Mouse (Mus musculus): ENCODE results near the gene Tmie. TPM values are rescaled to one million over a fixed set of nuclear protein-coding genes. Genes with fewer than 3 reads are reported as not detected.

Gene Tmie
- total and polyA plus RNA-seq, 2 experiments from 2014 or later, result 4.0 to 5.3 TPM

DNA sequence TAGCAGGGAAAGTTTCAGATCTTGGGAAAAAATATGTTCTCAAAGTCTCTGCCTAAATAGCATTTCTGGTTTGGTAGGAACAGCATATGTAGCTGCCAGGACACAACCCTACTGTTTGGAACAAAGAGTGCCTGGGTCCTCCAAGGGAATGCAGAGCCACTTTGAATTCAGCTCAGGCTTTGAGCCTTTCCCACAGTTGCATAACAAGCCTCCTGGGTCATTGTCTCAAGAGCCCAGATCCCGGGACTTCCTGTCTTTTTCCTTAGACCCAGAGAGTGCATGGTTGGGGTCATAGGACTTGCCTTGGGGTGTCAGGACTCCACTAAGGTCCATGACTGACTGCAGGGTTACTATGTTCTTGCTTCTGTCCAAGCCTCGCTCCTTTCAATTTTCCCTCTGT is 43.8 kb downstream of the Tmie start:
- no peak overlapping the region for H3K27ac ChIP-seq (ENCODE audit: low read depth, low read length)
- DNase-seq, result no peak
- peak; percentile 56; the same call in 1 of the 2 replicates for ATAC-seq

DNA sequence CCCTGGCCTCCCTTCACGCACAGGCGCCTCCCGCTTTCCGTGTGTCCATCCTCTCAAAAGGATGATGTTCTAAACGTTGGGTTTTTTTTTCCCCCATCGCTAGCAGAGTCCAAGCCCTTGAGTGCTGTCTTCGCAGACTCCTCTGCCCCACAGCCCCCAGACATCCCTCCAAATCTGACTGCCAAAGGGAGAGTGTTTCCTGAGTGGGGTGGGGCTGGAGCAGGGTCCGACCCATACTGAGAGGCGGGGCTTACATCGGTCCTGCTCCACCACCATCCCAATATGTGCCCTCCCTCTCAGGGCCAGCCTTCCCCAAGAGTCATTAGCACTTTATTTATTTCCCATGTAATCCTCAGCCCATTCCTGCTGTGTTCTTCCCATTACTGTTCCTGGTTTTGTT is 45.0 kb downstream of the Tmie start:
- Histone ChIP-seq H3K27ac (ENCODE audit: low read depth, low read length) (no peak overlapping the region), H3K4me1 (ENCODE audit: insufficient read depth) (no peaks in the 10 kb centered on the region), H3K9ac (no peak overlapping the region), H3K4me3 (ENCODE audit: low read depth, low read length) (no peak overlapping the region), H3K4me2 (ENCODE audit: low read depth) (no peak overlapping the region), H3K9me3 (ENCODE audit: low read length) (no peaks in the 10 kb centered on the region), H3K27me3 (ENCODE audit: insufficient read depth, low read length) (no peaks in the 10 kb centered on the region), H3K36me3 (ENCODE audit: insufficient read depth) (no peaks in the 10 kb centered on the region)
- TF ChIP-seq CTCF (IDR thresholded peaks at IDR 0.05; ENCODE audit: low read depth), result no peak
- no peak for ATAC-seq
- WGBS, result 40% methylated on average over 10 of the region's 10 CpGs
- DNase-seq, result no peak

More for the DNA sequence above, 43.8 kb downstream of the Tmie start:
- Histone ChIP-seq H3K4me1 (ENCODE audit: insufficient read depth) (no peaks in the 10 kb centered on the region), H3K27me3 (ENCODE audit: insufficient read depth, low read length) (no peaks in the 10 kb centered on the region), H3K9ac (no peak overlapping the region), H3K36me3 (ENCODE audit: insufficient read depth) (no peaks in the 10 kb centered on the region), H3K9me3 (ENCODE audit: low read length) (no peaks in the 10 kb centered on the region), H3K4me3 (ENCODE audit: low read depth, low read length) (no peak overlapping the region), H3K4me2 (ENCODE audit: low read depth) (no peak overlapping the region)
- TF ChIP-seq CTCF (IDR thresholded peaks at IDR 0.05; ENCODE audit: low read depth), result no peak
- 63% methylated on average over 2 of the region's 2 CpGs for WGBS

- DNase-seq (no peak), ATAC-seq (no peak)
- Histone ChIP-seq H3K36me3 (ENCODE audit: insufficient read depth) (no peaks in the 10 kb centered on the region), H3K27ac (ENCODE audit: low read depth, low read length) (no peak within 1 kb of the TSS), H3K27me3 (ENCODE audit: insufficient read depth, low read length) (no peaks in the 10 kb centered on the region), H3K9ac (no peak within 1 kb of the TSS), H3K9me3 (ENCODE audit: low read length) (no peaks in the 10 kb centered on the region), H3K4me3 (ENCODE audit: low read depth, low read length) (no peak within 1 kb of the TSS), H3K4me2 (ENCODE audit: low read depth) (no peak within 1 kb of the TSS), H3K4me1 (ENCODE audit: insufficient read depth) (no peaks in the 10 kb centered on the region)
- no peak for TF ChIP-seq CTCF (IDR thresholded peaks at IDR 0.05; ENCODE audit: low read depth)
- 82% methylated on average over 19 of the region's 19 CpGs for WGBS
These were observed 45.5 kb downstream of the Tmie start, which contains the start of gene Prss45 for GRCm38 (mm10) chr9:110834411-110834810. TSS of gene Prss45 (plus strand) at chr9:110834588.

- Histone ChIP-seq H3K27me3 (ENCODE audit: insufficient read depth, low read length) (no peaks in the 10 kb centered on the region), H3K4me1 (ENCODE audit: insufficient read depth) (no peaks in the 10 kb centered on the region), H3K9me3 (ENCODE audit: low read length) (no peaks in the 10 kb centered on the region), H3K4me2 (ENCODE audit: low read depth) (no peak overlapping the region), H3K9ac (no peak overlapping the region), H3K36me3 (ENCODE audit: insufficient read depth) (no peaks in the 10 kb centered on the region), H3K27ac (ENCODE audit: low read depth, low read length) (no peak overlapping the region), H3K4me3 (ENCODE audit: low read depth, low read length) (no peak overlapping the region)
- 73% methylated on average over 5 of the region's 5 CpGs for WGBS
- peak; percentile 9 for DNase-seq
- ATAC-seq, result no peak
- no peak for TF ChIP-seq CTCF (IDR thresholded peaks at IDR 0.05; ENCODE audit: low read depth)
These were observed 46.9 kb downstream of the Tmie start for GRCm38 (mm10) chr9:110833021-110833420.

GRCm38 (mm10) chr9:110826390-110826789 is 53.5 kb downstream of the Tmie start, which contains the start of gene Prss43:
TSS of gene Prss43 (plus strand) at chr9:110826690.
- TF ChIP-seq CTCF (IDR thresholded peaks at IDR 0.05; ENCODE audit: low read depth), result no peak
- H3K36me3 ChIP-seq (ENCODE audit: insufficient read depth), result no peaks in the 10 kb centered on the region
- H3K9ac ChIP-seq, result no peak within 1 kb of the TSS
- no peak within 1 kb of the TSS for H3K4me2 ChIP-seq (ENCODE audit: low read depth)
- H3K4me1 ChIP-seq (ENCODE audit: insufficient read depth), result no peaks in the 10 kb centered on the region
- 91% methylated on average over 3 of the region's 3 CpGs for WGBS
- ATAC-seq (no peak), DNase-seq (no peak)
- H3K4me3 ChIP-seq (ENCODE audit: low read depth, low read length), result no peak within 1 kb of the TSS
- H3K27me3 ChIP-seq (ENCODE audit: insufficient read depth, low read length), result no peaks in the 10 kb centered on the region
- H3K9me3 ChIP-seq (ENCODE audit: low read length), result no peaks in the 10 kb centered on the region
- H3K27ac ChIP-seq (ENCODE audit: low read depth, low read length), result no peak within 1 kb of the TSS

DNA sequence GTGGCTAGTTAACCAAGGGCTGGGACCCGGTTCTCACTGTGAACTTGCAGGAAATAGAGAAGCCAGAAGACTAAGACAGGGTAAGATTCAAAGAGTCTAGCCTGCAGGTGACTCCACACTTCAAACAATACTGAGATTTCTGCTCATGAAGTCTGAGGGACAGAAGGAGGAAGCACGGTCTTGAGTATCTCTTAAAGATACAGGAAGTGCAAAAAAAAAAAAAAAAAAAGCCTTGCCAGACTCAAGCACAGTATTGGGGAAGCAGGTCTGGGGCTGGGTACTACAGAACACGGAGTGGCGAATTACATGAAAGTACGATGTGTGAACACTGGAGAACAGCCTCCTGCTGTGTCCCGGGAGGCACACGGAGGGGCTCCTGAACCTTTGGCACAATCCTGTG is 54.1 kb downstream of the Tmie start:
- Histone ChIP-seq H3K27ac (ENCODE audit: low read depth, low read length) (no peak overlapping the region), H3K36me3 (ENCODE audit: insufficient read depth) (no peaks in the 10 kb centered on the region), H3K9me3 (ENCODE audit: low read length) (no peaks in the 10 kb centered on the region), H3K4me2 (ENCODE audit: low read depth) (no peak overlapping the region), H3K9ac (no peak overlapping the region), H3K4me1 (ENCODE audit: insufficient read depth) (no peaks in the 10 kb centered on the region), H3K27me3 (ENCODE audit: insufficient read depth, low read length) (no peaks in the 10 kb centered on the region), H3K4me3 (ENCODE audit: low read depth, low read length) (no peak overlapping the region)
- ATAC-seq, result no peak
- no peak for TF ChIP-seq CTCF (IDR thresholded peaks at IDR 0.05; ENCODE audit: low read depth)
- WGBS, result 64% methylated on average over 7 of the region's 7 CpGs
- DNase-seq, result no peak

GRCm38 (mm10) chr9:110825426-110825825 is 54.5 kb downstream of the Tmie start:
- no peaks in the 10 kb centered on the region for H3K4me1 ChIP-seq (ENCODE audit: insufficient read depth)
- H3K27ac ChIP-seq (ENCODE audit: low read depth, low read length), result no peak overlapping the region
- no peak for ATAC-seq
- H3K36me3 ChIP-seq (ENCODE audit: insufficient read depth), result no peaks in the 10 kb centered on the region
- H3K4me2 ChIP-seq (ENCODE audit: low read depth), result no peak overlapping the region
- TF ChIP-seq CTCF (IDR thresholded peaks at IDR 0.05; ENCODE audit: low read depth), result no peak
- WGBS, result 62% methylated on average over 4 of the region's 4 CpGs
- no peak overlapping the region for H3K4me3 ChIP-seq (ENCODE audit: low read depth, low read length)
- peak; percentile 15 for DNase-seq
- H3K27me3 ChIP-seq (ENCODE audit: insufficient read depth, low read length), result no peaks in the 10 kb centered on the region
- no peaks in the 10 kb centered on the region for H3K9me3 ChIP-seq (ENCODE audit: low read length)
- no peak overlapping the region for H3K9ac ChIP-seq

Measured in forebrain, postnatal 0 days (tissue).